Mouse (Mus musculus) right cerebral cortex, postnatal 36 days (tissue): ENCODE results near the gene Lrrc38.

Experiments used
- DNase-seq, 2 experiments: peaks; one replicate each; pipeline ENCODE4 v3.0.0; 2022; ENCODE audit warnings: low spot score in 2 of 2, mixed read lengths in 1 of 2

Lrrc38 gene

DNA sequence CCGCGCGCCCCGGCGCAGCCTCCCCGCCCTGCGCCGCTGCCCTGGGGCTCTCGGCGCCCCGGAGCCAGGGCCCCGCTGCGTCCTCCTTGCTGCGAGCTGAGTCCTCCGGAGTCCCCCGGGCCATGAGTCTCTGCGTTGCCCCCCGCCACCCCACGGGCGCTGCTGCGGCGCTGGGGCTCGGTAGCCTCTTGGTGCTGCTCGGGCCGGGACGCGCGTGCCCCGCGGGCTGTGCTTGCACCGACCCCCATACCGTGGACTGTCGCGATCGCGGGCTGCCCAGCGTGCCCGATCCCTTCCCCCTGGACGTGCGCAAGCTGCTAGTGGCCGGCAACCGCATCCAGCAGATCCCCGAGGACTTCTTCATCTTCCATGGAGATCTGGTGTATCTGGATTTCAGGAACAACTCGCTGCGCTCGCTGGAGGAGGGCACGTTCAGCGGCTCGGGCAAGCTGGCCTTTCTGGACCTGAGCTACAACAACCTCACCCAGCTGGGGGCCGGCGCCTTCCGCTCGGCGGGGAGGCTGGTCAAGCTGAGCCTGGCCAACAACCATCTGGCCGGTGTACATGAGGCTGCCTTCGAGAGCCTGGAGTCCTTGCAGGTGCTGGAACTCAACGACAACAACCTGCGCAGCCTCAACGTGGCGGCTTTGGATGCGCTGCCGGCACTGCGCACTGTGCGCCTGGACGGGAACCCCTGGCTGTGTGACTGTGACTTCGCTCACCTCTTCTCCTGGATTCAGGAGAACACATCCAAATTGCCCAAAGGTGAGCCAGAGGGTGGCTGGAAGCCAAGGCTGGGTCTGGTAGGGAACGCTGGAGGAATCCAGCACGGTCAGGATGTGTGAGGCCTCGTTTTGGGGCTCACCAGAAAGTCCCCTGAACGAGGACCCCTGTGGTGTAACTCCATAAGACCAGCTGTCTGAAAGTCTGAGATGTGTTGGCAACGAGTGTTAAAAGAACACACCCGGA is 774 bp downstream of the Lrrc38 start:
- DNase-seq, result no peak

- no peak for DNase-seq
These were observed 2.7 kb downstream of the Lrrc38 start for GRCm38 (mm10) chr4:143352301-143352700.

DNA sequence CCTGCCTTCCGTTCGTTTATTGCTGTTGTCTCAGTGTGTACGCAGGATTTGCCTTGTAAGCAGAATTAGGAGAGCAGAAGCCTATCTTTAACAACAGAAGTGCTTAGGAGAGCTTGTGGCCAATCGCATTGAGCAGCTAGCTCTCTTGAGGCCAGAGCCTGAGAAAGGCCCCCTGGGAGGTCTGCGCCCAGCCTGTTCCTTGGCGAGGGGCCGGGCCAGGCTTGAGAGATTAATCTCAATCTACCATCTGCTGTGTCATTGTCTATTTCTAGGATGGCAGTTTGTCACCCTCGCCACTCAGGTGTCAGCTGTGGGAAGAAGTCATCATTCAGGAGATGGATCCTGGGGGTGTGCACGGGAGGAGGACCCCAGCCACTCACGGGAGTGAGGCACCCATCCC is 12.0 kb downstream of the Lrrc38 start:
- DNase-seq, result no peak

DNA sequence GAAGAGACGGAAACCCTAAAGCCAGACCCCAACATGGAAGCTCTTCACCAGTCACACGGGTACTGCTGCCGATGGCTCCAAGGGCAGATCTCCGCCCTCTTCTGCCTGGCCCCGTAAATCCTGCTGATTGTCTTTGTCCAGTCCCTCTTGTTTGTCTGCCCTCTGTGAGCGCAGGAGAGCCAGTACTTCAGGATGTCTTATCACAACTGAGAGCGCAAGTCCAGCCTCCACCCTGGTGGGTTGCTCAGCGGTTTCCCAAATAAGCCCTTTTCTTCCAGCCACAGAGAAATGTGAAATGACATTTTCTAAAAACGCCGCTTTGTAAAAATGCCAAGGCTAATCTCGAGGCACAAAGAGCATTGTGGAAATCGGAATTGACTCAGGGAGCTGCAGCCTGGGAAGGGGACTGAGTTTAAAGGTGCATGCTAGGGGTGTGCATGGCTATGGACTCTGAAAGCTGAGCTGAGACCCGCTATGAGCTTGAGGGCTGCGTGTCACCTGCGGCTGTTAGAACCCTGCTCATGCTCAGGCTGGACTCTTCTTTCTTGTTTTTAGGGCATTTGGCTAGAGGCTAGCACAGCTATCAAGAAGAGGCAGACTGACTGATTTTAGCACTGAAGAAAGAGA is 17.0 kb downstream of the Lrrc38 start:
- no peak for DNase-seq

- no peak for DNase-seq
These were observed 29.9 kb downstream of the Lrrc38 start for GRCm38 (mm10) chr4:143379480-143379879.

DNA sequence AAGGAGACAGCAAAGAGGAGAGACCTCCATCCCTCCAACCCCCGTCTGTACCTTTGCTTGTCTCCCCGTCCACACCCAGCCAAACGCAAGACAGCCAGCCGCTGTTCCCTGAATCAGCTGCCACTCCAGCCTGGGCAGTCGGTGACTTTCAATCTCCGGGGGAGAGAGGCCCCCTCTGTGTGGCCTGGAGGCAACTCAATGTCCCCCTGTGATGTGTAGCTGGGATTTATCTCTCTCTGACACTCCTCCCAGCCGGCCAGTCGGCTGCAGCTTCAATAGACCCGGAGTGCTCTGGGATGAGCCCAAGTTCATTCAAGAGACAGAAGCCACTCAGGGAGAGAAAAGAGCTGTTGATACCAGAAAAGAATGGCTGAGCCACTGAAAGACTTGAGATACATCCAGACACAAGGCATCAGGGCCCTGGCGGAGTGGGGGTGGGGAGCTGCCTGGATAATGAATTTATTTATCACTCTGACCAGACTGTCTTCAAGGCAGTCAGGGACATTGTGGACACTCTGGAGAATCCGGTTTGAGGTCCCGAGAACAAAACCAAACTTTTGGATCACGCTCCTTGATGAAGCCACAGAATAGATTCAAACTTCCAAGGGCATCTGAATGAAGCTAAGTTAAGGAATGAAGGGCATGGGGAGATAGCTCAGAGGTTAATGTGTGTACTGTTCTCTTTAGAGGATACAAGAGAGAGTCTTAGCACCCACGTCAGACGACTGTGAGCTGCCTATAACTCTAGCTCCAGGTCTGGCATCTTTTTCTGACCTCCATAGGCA is 30.6 kb downstream of the Lrrc38 start:
- no peak for DNase-seq

- no peak for DNase-seq
These were observed 31.1 kb downstream of the Lrrc38 start for GRCm38 (mm10) chr4:143380716-143381004.

DNA sequence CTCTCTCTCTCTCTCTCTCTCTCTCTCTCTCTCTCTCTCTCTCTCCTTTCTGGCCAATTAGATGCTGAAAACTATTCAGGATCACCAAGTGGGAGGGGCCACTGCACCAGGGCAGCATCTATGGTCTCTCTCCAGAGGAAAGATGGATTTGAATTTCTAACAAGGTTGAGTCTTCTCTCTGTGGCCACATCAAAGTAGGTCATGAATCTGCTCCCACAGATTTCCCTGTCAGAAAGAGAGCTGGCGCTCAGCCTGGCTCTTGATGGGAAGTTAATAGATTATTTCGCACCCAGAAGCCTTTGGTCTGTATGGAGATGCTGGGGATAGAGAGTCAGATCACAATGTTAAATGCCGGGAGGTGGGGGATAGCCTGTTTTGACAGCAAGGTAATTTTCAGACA is 32.6 kb downstream of the Lrrc38 start:
- DNase-seq, result no peak

DNA sequence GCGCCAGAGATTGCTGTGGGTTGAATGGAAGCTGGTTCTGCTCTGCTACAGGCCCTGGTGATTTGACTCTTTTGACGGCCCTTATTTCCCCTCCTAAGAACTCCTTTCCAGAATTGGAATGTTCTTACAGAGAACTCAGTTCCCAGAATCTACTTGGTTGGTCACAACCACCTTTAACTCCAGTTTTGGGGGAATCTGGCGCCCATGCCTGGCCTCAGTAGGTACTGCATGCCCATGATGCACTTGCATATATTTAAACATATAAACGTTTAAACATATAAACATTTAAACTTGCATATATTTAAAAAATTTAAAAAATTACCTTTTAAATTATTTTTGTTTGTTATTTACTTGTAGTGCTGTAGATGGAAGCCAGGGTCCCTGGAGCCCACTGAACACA is 34.1 kb downstream of the Lrrc38 start:
- no peak for DNase-seq

DNA sequence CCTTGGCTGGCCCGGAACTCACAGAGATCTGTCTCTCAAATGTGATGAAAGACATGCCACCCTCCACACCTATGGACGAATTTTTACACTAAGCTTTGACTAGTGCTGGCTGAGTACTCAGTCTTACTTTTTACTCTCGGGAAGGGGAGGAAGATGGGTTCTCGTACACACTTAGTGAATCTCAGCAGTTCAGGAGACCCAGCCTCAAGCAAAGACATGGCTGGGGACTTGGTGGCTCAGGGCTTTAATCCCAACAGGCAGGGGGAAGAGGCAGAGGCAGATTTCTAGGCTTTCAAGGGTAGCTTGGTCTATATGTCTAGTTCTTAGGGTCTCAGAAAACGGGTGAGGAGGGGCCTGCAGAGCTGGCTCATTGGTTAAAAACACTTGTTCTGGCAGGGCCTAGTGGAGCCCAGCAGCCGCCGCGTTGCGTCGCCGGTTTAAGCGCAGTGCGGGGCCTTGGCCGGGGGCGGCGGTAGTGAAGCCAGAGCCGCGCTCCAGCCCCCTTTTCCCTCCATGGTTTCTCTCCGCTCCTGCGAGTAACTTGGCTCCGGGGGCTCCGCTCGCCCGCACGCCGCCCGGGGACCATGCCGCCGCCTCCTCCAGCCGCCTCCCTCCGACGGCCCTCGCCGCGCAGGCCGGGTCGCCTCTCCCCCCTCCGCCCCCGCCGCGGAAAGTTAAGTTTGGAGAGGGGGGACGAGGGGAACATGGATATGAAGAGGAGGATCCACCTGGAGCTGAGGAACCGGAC is 39.6 kb downstream of the Lrrc38 start:
- no peak for DNase-seq

DNA sequence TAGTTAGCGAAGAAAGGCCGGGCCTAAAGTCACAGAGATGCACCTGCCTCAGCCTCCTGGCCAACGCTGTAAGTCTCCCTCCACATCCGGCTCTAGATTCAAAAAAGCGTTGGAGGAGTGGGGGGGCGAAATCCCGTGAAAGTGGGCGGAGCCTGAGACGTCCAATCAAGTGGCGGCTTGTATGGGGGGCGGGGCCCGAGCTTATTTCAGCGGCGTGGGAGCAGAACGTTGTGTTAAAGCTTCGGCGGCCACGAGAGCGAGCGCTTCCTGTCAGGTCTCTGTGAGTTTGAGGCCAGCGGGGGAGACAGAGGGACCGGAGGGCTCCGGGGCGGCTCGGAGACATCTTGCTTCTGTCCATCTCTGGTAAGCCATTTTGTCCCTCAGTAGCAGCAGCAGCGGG is 44.6 kb downstream of the Lrrc38 start, which contains the start of gene Pramel1:
Pramel1 (plus strand) TSS at position 248 of the 400 bp plus-strand sequence.
- no peak for DNase-seq

DNA sequence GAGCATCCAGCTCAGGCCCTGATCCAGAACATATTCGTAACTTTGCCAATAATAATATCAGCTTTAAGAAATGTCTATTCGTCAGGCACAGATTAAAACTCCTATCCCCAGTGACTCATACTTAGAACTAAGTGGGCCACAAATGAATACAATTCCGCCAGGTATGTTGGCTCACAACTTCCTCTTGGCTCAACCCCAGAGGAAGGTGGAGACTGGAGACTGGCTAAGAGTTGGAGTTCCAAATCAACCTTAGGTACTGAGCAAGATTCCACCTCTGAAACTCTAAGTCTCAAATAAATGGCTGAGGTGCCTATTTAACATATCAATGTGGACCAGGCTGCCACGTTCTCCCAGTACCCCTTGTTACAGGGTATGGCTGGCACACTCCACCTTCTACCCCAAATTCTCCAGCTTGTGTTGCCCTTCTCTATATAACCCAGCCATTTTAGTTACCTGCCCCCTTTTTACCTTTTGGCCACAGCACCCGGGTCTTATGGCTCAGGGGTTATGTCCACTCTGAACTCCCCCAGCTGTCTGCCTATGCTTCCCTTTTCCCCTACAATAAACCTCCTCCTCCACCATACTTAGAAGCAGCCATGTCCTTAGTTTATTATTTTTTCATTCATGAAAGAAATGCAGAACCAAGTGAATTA is 62.1 kb downstream of the Lrrc38 start:
- no peak for DNase-seq

DNA sequence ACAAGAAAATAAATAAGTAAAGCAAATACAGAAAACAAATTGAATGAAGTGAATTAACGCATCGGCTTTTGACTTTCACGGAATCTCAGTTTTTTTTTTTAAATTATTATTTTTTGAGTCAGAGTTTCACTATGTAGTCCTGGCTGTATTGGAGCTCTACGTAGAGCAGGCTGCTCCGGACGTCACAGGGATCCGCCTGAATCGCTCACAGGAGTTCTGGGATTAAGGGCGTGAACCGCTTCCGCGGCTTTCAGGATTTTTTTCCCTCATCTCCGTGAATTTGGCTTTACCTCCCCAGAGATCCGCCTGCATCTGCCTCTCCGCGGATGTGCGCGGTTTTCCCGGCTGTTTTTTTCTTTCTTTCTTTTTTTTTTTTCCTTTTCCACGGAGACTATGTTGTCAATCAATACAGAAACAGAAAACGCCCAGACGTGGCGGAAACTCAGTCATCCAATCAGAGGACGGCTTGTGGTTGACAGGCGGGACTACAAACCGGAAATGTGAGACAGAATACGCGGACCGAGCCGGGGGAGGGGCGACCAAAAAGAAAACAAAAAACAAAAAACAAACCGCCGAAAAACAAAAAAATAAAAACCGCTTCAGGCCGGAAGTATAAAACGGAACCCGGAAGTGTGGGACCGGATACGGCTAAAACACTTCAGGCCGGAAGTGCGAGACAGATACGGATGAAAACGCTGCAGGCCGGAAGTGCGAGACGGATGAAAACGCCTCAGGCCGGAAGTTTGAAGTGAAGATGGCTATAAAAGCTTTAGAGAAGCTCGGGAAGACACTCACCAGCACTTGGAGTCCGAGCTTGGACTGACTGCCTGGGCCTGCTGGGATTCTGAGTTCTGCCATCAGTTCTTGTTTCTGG is 62.9 kb downstream of the Lrrc38 start, which contains the start of gene Pramef8:
Pramef8 (plus strand) TSS at position 208 of the 874 bp plus-strand sequence.
- DNase-seq, result peak; percentile 86 to 87

- no peak for DNase-seq
These were observed 64.1 kb downstream of the Lrrc38 start for GRCm38 (mm10) chr4:143413621-143414020.

DNA sequence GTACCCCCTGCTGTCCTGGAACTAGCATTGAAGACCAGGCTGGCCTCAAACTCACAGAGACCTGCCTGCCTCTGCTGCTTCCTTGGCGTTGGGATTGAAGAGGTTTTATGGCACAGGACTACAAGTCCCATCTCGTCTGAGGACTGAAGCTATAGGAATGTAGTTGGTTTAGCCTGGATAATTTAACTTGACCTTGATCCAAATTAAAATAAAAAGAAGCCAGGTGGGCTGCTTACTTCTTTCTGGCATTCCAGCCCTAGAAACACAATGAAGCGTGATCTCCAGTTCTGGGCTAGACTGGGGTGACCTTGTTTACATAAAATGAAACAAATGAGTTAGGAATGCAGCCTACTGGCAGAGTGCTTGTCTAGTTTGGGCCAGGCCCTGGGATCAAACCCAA is 64.6 kb downstream of the Lrrc38 start:
- no peak for DNase-seq
